Mouse (Mus musculus) forebrain, embryonic 10.5 days (tissue): Measurements from ENCODE around the gene Fbxw5. TPM values are rescaled to one million over a fixed set of nuclear protein-coding genes. Genes with fewer than 3 reads are reported as not detected.
"Not testable (repeated sequence)": the region's sequence is repeated elsewhere in the genome, so short reads cannot be mapped to it uniquely, and the experiment has no call there.

Source experiments
- DNase-seq: peaks from one replicate; pipeline ENCODE4 v3.0.0-alpha.2; 2017; ENCODE audit warnings: low spot score; ENCODE audit errors: extremely low spot score
- H3K27ac ChIP-seq: fragments of 300-500 bp; sonication (generic); 2 replicates; pipeline ENCODE4 v1.5.1; 2016; ENCODE audit warnings: mild to moderate bottlenecking
- H3K27me3 ChIP-seq: fragments of 300-500 bp; sonication (generic); 2 replicates; pipeline ENCODE4 v1.6.1; 2016; ENCODE audit warnings: mild to moderate bottlenecking; ENCODE audit not compliant: poor library complexity, severe bottlenecking
- H3K36me3 ChIP-seq: fragments of 300-500 bp; sonication (generic); replicated peaks from 2 replicates; pipeline ENCODE4 v1.6.1; 2016; ENCODE audit warnings: mild to moderate bottlenecking, moderate library complexity
- H3K4me1 ChIP-seq: fragments of 300-500 bp; sonication (generic); 2 replicates; pipeline ENCODE4 v1.6.1; 2016
- H3K4me3 ChIP-seq: fragments of 300-500 bp; sonication (generic); 2 replicates; pipeline ENCODE4 v1.5.1; 2016; ENCODE audit warnings: mild to moderate bottlenecking, moderate library complexity
- H3K9me3 ChIP-seq: fragments of 300-500 bp; sonication (generic); 2 replicates; pipeline ENCODE4 v1.6.1; 2016; ENCODE audit warnings: mild to moderate bottlenecking, moderate library complexity
- WGBS: fragments of 180-500 bp; shearing (Covaris S2); methylation state at CpG from one replicate; pipeline ENCODE4 v1.1.7; 2016; 5-methylcytosine and 5-hydroxymethylcytosine counted together
- polyA plus RNA-seq: library from polyadenylated mRNA; unstranded; fragments of >200 nt; fragmentation: Nextera tagmentation; extraction: Ambion mirVana; gene quantifications from 2 replicates; pipeline ENCODE4 v1.2.1, GENCODE M21; 2016

Gene Fbxw5
- polyA plus RNA-seq, 1 experiment from 2014 or later: 93.9 TPM

DNA sequence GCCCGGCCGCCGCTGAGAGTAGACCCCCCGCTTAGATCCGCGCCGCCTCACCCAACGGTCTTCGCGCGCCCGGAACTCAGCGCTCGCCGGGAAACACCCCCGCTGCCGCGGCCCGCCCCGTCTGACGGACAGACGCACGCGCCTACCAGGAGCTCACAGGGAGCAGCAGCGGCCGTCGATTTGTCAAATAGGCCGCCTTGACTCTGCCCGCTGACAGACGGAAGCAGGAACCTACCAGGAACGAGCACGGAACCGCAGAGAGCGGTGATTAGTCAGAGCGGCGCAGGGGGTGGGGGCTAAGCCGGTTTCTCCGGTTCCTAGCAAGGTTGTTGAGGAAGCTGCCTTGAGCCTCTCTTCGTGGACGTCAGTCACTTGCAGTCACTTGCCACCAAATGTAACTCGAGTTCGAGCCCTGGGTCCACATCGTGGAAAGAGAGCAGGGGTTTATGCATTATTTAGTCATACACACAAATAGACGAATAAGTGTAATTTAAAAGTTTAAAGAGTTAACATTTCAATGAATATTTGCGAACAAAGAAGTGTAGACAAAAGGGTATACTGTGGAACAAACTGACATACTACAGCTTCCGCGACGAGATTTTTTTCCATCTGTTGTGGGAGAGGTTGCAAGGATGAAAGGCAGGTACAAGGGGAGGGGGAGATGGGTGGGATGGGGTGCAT lies 46.4 kb downstream of the Fbxw5 start, which contains the start of gene Traf2:
Traf2 (minus strand) TSS at position 130 of the 681 bp plus-strand sequence.
- Histone ChIP-seq H3K4me1 (peaks cover 24% of the 10 kb centered on the region), H3K27me3 (no peaks in the 10 kb centered on the region), H3K27ac (peak within 1 kb of the TSS; percentile 94), H3K36me3 (peaks cover 11% of the 10 kb centered on the region; the same call in 1 of the 2 replicates), H3K9me3 (no peaks in the 10 kb centered on the region), H3K4me3 (peak within 1 kb of the TSS; percentile 85)
- WGBS: 5% methylated on average over 48 of the region's 48 CpGs
- DNase-seq: peak; percentile 98

GRCm38 (mm10) chr2:25549021-25549991 lies 48.8 kb downstream of the Fbxw5 start:
- Histone ChIP-seq H3K27ac (no peak overlapping the region), H3K36me3 (peaks cover 8% of the 10 kb centered on the region; the same call in 1 of the 2 replicates), H3K4me1 (peaks cover 24% of the 10 kb centered on the region), H3K4me3 (no peak overlapping the region), H3K27me3 (no peaks in the 10 kb centered on the region), H3K9me3 (no peaks in the 10 kb centered on the region)
- no peak for DNase-seq
- whole genome bisulfite sequencing: 78% methylated on average over 9 of the region's 9 CpGs

- no peak for DNase-seq
- Histone ChIP-seq H3K9me3 (no peaks in the 10 kb centered on the region), H3K27ac (no peak overlapping the region), H3K27me3 (no peaks in the 10 kb centered on the region), H3K4me3 (no peak overlapping the region), H3K4me1 (peaks cover 10% of the 10 kb centered on the region), H3K36me3 (no peaks in the 10 kb centered on the region)
- WGBS: 36% methylated on average over 5 of the region's 5 CpGs
Measured at GRCm38 (mm10) chr2:25551186-25551585, 50.6 kb downstream of the Fbxw5 start.

- H3K27me3 ChIP-seq, H3K27ac ChIP-seq, H3K9me3 ChIP-seq, H3K36me3 ChIP-seq, H3K4me3 ChIP-seq, DNase-seq: not testable (repeated sequence)
- WGBS: 82% methylated on average over 4 of the region's 4 CpGs
- peaks cover 14% of the 10 kb centered on the region for H3K4me1 ChIP-seq
Measured at GRCm38 (mm10) chr2:25553171-25553786, 52.7 kb downstream of the Fbxw5 start.

Other genes starting within 250 kb of the Fbxw5 start
- gene Tmem203, start 245.3 kb upstream of the Fbxw5 start, polyA plus RNA-seq: 15.9 and 17.9 TPM in 2 replicates
- gene Tprn, start 238.1 kb upstream of the Fbxw5 start, polyA plus RNA-seq: 6.5 and 8.3 TPM in 2 replicates
- 231 and 247 TPM in 2 replicates for gene Ssna1, start 228.3 kb upstream of the Fbxw5 start, polyA plus RNA-seq
- 136 and 142 TPM in 2 replicates for gene Anapc2, start 228.3 kb upstream of the Fbxw5 start, polyA plus RNA-seq
- not detected in 2 replicates for gene Tmem210, start 212.6 kb upstream of the Fbxw5 start, polyA plus RNA-seq
- not detected in 2 replicates for gene Lrrc26, start 210.8 kb upstream of the Fbxw5 start, polyA plus RNA-seq
- gene Grin1, start 181.6 kb upstream of the Fbxw5 start, polyA plus RNA-seq: 0.87 and 1.3 TPM in 2 replicates
- 53.5 and 58.9 TPM in 2 replicates for gene Man1b1, start 168.4 kb upstream of the Fbxw5 start, polyA plus RNA-seq
- gene Dpp7, start 144.4 kb upstream of the Fbxw5 start, polyA plus RNA-seq: 17.6 and 21.8 TPM in 2 replicates
- gene Uap1l1, start 135.1 kb upstream of the Fbxw5 start, polyA plus RNA-seq: 7.3 and 7.9 TPM in 2 replicates
- gene Sapcd2, start 128.4 kb upstream of the Fbxw5 start, polyA plus RNA-seq: 93.7 and 96.1 TPM in 2 replicates
- 0.11 TPM in 1 of 2 replicates, not detected in the other for gene Entpd2, start 104.9 kb upstream of the Fbxw5 start, polyA plus RNA-seq
- gene Npdc1, start 101.4 kb upstream of the Fbxw5 start, polyA plus RNA-seq: 53.4 and 62.2 TPM in 2 replicates
- gene Fut7, start 77.5 kb upstream of the Fbxw5 start, polyA plus RNA-seq: not detected in 2 replicates
- 8.8 and 9.0 TPM in 2 replicates for gene Abca2, start 72.0 kb upstream of the Fbxw5 start, polyA plus RNA-seq
- 0.57 TPM in 2 replicates for gene Clic3, start 43.9 kb upstream of the Fbxw5 start, polyA plus RNA-seq
- 12.4 and 15.5 TPM in 2 replicates for gene Paxx, start 39.7 kb upstream of the Fbxw5 start, polyA plus RNA-seq
- gene Ptgds, start 30.7 kb upstream of the Fbxw5 start, polyA plus RNA-seq: 0.31 TPM in 1 of 2 replicates, not detected in the other
- not detected in 2 replicates for gene Lcn12, start 6.8 kb upstream of the Fbxw5 start, polyA plus RNA-seq
- 6.3 and 7.2 TPM in 2 replicates for gene C8g, start 969 bp downstream of the Fbxw5 start, polyA plus RNA-seq
- 40.2 and 42.6 TPM in 2 replicates for gene Traf2, start 46.2 kb downstream of the Fbxw5 start, polyA plus RNA-seq
- gene Edf1, start 57.1 kb downstream of the Fbxw5 start, polyA plus RNA-seq: 337 and 341 TPM in 2 replicates
- 5.0 and 7.0 TPM in 2 replicates for gene Mamdc4, start 74.1 kb downstream of the Fbxw5 start, polyA plus RNA-seq
- 162 and 165 TPM in 2 replicates for gene Phpt1, start 74.5 kb downstream of the Fbxw5 start, polyA plus RNA-seq
- gene Ajm1, start 81.0 kb downstream of the Fbxw5 start, polyA plus RNA-seq: 0.02 TPM in 1 of 2 replicates, not detected in the other
- gene Rabl6, start 107.8 kb downstream of the Fbxw5 start, polyA plus RNA-seq: 78.3 and 80.8 TPM in 2 replicates
- 0.09 TPM in 2 replicates for gene Ccdc183, start 116.9 kb downstream of the Fbxw5 start, polyA plus RNA-seq
- gene Tmem141, start 121.3 kb downstream of the Fbxw5 start, polyA plus RNA-seq: 16.4 and 17.9 TPM in 2 replicates
- gene Fcna, start 127.3 kb downstream of the Fbxw5 start, polyA plus RNA-seq: 0.30 and 0.37 TPM in 2 replicates
- gene Lcn8, start 152.4 kb downstream of the Fbxw5 start, polyA plus RNA-seq: not detected in 2 replicates
- not detected in 2 replicates for gene Lcn5, start 157.2 kb downstream of the Fbxw5 start, polyA plus RNA-seq
- not detected in 2 replicates for gene Lcn6, start 176.0 kb downstream of the Fbxw5 start, polyA plus RNA-seq
- not detected in 2 replicates for gene Lcn10, start 182.0 kb downstream of the Fbxw5 start, polyA plus RNA-seq
- gene Obp2a, start 199.3 kb downstream of the Fbxw5 start, polyA plus RNA-seq: not detected in 2 replicates
- 75.6 and 76.1 TPM in 2 replicates for gene Bmyc, start 206.0 kb downstream of the Fbxw5 start, polyA plus RNA-seq
- not detected in 2 replicates for gene Obp2b, start 236.3 kb downstream of the Fbxw5 start, polyA plus RNA-seq